Mouse (Mus musculus) c-Kit-positive CD71-negative TER-119-negative erythroid progenitor cells, embryonic 14.5 days (primary cell): ENCODE measurements around the gene Epha6.

Experiments used
- DNase-seq: peaks from one replicate; pipeline ENCODE4 v3.0.0-alpha.2; 2013; ENCODE audit warnings: low read depth

Gene Epha6

DNA sequence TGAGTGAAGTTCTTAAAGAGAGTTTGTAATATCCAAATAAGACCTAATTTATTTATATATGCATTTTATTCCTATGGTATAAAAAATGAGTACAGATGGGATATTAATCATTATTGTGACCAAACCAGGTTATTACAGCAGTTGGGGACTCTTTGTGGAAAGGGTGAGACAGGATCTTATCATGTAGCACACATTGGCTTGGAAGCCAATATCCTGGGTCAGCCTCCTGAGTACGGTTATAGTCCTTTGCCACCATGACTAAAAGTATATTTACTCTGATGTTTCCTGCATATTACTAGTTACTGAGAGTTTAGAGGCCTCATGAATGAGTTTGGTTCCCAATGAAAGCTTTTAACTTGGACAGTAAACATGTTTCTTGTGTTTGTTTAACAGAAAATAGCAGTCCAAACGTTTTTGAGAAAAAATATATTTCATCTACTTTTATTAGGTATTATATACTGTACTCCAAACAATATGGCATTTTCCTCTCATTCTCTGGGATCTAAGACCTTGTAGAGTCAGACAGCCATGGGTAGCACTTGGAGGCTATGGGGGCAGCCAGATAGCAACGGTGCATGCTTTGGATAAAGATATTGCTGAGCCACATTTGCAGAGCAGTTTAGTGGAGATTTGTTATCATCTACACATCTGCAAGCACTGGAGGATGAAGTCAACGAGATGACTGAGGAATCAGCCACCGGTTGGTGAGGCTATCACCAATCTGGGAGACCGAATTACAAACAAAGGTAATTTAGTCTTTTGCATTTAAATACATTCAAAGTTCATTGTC lies 340.4 kb downstream of the Epha6 start:
- DNase-seq: no peak

DNA sequence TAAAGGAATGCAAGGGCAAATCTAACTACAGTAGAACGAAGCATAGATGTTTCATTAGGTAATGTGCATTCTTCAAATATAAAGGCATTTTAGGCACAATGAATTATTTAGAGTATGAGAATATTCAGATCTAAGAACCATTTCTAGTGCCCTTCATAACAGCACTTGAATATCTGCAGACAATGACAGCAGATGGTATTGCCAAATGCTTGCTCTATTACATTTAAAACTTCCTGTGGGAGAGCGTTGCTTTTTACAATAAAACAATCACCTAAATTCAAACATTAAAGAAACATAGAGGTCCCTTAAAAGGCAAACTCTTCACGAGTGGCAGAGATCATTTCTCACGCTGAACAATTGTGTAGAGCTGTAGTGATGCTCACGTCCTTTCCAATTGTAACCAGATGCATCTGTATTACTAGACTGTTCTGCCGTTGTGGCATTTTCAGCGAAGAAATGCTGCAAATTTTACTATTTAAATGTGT lies 347.1 kb downstream of the Epha6 start:
- no peak for DNase-seq

DNA sequence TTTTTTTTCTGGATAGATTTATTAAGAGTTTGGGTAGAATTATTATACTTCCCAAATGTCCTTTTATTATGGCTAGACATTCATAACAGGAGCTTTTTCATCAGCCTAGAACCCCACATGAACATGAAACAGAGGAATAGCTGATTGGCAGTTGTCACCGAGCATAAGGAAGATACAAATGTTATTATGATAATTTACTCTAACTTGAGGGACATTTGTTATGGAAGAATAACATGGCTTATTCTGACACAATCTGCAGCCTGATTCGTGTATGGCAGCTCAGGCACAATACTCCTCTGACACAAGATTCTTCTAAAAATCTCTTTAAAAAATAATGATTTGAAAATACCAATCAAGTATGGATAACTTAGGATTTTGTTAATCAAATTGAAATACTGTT lies 347.7 kb downstream of the Epha6 start:
- DNase-seq: no peak

DNA sequence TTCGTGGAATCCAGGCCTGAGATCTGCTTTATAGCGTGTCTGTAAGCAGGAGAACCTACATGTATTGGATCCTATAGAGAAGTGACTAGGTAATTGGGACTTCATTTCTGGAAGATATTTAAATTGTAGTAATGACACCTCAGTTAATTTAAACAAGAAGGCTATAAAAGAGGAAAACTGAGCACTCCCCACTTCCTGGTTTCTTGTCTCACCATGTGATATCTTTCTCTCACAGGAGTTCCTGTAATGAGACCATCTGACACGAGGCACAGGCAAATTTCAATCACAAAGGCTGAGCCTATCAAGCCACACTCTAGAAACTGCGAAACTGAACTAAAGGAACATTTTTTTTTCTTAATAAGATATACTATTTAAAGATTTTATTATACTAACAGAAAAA lies 348.3 kb downstream of the Epha6 start:
- no peak for DNase-seq

DNA sequence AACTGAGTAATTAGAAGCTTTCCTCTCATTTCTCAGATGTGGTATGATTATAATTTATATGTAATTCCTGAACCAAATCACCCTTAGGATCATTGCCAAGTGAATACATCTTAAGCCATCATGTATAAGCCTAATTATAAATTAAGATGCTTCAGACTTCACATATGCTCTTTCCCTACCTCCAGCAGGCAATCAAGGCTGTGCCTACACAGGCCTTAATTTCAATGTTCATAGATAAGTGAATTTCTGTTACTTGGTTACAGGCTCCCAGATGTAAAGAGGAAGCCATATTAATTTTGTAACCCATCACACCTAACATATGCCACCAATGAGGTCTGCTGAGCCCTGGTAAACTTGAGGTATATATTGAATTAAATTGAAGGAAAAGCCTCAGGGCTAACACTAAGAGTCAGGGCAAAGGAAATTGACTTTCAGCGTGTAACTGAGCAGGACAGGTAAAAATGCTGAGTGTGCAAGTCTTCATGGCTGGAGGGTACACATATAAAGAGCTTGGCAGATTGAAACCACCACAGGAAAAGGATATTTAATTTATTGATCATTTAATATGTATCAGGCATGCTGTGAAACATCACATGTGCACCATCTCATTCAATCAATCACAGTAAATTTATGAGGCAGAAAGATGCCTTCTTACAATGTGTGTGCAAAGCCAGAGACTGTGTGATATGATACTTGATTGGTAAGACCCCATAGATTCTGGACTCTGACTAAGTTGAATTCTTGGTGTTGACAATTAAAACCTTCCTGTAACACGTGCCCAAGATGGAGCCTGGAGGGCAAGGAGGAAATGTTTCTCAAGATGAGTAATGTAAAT lies 365.8 kb downstream of the Epha6 start:
- DNase-seq: no peak

DNA sequence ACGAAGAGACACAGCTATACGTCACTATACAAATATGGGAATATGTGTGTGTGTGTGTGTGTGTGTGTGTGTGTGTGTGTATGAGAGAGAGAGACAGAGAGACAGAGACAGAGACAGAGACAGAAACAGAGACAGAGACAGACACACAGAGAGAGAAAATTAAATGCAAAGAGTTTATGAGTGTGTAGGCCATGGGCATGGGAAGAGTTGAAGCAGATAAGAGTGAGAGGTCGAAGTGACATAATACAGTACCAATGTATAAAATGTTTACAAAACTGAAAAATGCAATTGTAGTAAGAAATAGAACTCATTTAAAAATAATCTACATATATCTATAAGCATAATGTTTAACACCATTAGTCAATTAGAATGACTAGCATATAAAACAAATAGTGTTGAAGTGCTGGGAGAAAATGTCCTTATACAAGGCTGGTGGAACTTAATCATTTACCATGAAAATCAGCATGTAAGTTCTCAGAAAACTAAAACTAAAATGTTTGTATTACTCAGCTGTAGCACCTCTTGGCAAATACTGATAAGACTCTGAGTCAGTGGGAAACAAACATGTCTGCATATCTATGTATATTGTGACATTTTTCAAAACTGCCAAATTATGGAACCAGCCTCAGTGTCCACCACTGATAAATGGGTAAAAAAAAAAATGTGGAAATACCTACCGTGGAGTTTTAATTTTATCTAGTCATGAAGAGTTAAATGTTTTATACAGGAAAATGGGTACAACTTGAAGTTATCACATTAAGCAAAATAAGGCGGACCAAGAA lies 371.2 kb downstream of the Epha6 start:
- no peak for DNase-seq

DNA sequence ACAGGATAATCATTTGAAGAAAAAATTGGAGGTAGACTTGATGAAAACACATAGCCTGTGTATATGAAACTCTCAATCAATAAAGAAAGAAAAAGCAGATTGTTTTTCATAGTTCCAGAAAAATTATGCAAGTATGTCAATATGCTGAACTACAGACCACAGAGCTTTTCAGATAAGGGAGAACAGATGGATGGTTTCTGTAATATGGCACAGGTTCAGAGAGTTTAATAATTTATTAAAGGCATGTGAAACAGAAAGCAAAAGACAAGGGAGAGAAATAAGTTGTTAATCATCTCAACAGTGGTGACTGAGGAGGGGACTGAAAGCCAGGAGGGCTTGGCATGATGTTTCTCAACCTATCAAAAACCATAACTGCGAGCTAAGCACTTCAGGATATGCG lies 372.3 kb downstream of the Epha6 start:
- no peak for DNase-seq

DNA sequence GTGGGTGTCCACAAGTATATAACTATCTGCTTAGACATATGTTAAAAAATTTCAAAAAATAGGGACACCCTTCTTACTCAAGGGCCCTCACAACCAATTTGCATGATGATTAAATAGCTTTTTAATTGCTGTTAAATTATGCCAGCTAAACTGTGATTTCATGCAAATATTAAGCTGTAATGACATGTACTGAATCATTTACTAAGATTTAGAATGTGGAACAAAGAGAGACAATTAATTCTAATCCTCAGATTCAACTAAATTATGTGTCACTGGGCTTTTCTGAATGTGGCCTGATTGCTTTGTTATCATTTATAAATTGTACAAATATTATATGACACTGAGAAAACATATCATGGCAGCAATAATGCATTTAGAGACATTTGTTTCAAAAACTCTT lies 396.2 kb downstream of the Epha6 start:
- DNase-seq: no peak

DNA sequence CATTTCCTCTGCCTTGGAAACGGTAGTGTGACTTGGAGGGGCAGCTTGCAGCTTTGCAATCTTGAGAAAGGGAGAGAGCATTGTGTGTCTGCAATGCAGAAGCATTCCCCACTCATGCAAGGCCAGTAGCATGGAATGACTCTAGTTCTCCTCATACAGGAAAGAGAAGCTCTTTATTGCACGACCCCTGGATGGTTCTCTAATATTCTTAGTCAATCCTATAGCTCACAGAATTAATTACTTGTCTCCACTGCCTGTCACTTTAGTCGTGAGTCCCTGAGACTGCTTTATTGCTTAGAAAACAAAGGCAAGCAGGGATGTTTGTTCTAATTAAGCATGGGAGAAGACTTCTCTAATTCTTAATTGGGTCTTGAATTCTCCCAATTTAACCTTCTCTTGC lies 429.8 kb downstream of the Epha6 start:
- no peak for DNase-seq

DNA sequence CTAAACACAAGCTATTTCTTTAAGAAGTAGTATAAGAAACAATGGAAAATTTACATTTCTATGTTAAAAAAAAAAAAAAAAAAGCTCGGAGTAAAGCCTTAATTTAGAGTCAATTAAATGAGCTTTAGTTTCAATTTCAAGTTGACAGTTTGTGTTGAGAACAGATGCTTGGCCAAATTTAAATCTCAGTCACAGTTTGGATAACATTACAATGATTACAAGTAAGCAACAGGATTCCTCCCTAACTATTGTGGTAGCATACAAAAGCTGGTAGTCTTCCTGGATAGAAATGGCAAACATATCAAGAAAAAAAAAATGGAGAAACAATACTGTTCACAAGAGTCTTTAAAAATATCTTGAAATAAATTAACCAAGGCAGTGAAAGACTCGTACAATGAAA lies 452.9 kb downstream of the Epha6 start:
- DNase-seq: no peak

DNA sequence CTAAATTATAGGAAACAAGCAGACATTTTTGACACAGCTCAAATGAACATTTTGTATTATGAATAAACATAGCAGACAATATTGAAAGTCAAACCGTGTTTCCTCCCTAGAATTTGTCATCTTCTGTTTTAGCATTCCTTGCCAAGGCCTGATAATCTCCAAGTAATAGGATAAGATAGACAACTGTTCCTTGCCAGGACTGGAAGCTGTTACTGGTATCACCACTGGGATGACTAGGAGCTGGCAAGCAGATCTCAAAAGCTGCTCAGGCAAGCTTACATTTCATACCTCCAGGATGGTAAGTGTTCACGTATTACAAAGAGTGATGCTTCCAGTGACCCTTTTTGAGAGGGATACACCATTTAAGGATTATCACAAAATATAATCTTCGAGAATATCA lies 461.0 kb downstream of the Epha6 start:
- DNase-seq: no peak

DNA sequence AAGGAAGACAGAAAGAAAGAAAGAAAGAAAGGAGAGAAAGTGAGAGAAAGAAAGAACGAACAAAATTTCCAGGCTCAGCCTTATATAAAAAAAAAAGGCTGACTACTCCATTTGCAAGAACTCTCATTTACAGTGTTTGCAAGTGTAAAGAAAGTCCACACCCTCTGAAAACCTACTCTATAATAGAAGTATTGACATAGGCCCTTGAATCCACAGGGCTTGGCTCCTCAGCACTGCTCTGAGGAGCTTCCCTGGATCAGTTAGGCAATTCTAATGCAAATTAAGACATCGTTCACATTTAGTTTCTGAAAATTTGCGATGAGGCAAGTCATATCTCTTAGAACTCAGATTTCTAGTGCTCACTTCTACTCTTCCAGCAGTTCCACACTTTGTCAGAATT lies 483.9 kb downstream of the Epha6 start:
- DNase-seq: no peak

DNA sequence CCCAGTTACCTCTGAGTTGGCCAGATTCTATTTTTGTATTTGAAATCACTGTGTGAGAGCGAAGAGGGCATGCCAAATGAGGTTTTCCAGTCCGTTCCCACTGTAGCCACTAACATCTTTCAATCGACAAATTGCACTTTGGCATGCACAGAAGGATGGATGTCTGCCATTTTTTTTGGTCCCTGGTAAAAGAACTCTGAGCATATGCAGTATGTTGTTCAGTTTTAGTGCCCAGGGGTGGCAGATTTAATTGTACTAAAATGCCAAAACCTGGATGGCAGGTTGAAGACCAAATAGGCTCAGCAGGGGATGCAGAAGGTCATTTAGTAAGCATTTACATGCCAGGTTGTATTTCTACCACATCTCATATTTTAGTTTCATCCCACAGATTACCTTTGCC lies 503.1 kb downstream of the Epha6 start:
- DNase-seq: no peak

DNA sequence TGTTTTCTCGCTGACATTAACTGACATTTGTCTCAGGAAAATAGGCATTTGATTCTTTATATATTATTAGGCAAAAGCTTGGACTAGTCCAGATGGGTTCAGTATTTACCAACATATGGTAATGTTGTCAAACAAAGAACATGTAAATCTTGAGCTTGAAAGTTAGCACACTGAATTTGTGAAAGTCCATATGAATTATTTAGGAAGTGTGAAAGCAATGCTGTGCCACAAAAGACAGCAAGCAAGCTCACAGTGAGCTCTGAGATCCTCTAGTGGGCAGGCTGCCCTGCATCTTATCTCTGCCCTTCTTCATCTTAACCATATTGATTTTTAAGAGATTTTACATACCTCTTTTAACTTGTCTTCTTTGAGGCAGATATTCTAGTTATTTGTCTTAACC lies 510.0 kb downstream of the Epha6 start:
- DNase-seq: no peak

DNA sequence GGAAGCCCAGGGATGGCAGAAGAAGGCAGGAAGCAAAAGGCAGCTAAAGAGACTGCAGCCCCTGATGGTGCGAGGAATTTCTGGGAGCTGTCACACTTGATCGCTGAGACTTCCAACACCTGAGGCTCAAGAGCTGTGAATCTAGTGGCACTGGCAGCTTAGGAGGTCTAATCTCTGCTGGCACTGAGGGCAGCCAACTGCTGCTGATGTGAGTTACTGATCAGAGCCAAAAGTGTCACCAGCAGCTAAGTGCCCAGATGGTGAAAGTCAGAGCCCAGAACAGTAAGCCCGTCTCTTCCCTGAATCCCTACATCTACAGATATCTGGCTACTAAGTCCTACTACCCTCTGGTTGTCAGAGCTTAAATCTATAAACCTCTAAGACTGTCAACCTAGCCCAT lies 518.4 kb downstream of the Epha6 start:
- no peak for DNase-seq

DNA sequence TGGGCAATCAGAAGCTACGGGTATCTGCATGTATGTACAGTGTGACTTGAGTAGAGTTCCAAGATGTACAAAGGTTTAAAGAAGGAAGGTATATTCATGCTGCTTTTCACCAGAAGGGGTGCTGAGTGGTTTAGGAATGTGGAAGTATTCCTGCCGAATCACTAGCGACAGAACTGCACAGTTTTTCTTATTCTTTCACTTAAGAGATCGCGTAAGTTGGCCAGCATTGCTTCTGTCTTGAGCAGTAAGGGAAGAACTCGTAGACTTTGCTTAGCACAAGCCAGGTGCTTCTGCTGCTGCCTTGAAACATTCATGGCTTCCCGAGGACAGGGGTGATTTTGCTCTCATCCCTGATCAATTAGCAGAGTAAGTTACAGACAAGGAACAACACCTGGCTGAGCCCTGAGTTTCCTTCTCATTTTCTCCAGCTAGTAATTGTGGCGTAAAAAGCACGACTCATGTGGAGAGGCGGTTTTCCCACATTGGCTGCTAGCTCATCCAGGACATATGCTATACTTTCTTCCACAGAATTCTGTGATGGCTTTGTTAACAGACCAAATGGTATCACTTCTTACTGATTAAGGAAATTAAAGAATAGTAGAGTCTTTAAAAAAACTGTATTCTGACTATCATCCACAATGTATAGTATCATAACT lies 534.7 kb downstream of the Epha6 start:
- DNase-seq: no peak

DNA sequence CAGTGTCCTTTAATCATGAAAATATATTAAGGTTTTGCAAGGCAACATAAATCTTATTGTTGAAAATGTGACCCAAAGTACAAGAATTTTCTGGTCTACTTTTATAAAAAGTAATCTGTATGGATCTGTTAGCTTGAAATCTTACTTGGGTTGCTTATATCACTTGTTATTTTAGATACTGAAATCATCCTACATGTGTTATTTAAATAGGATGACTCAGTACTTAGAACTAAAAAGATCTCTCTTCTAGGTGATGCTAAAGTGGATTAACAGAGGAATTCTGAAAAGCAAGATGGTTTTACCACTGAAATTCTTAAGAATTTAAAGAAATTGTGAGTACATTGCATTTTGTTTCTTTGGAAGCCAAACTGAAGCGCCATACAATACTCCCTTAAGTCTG lies 561.5 kb downstream of the Epha6 start:
- DNase-seq: no peak

DNA sequence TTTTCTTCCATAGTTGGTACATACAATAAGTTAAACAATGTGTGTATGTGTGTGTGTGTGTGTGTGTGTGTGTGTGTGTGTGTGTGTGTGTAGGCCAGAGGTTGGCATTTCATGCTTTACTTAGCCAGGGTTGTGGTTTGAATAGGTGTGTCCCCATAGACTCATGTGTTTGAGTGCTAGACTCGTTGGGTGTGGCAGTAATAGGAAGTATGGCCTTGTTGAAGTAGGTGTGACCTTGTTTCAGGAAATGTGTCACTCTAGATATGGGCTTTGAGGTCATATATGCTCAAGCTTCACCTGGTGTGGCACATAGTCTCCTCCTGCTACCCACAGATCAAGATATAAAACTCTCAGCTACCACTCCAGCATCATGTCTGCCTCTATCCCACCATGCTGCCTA lies 577.0 kb downstream of the Epha6 start:
- no peak for DNase-seq

DNA sequence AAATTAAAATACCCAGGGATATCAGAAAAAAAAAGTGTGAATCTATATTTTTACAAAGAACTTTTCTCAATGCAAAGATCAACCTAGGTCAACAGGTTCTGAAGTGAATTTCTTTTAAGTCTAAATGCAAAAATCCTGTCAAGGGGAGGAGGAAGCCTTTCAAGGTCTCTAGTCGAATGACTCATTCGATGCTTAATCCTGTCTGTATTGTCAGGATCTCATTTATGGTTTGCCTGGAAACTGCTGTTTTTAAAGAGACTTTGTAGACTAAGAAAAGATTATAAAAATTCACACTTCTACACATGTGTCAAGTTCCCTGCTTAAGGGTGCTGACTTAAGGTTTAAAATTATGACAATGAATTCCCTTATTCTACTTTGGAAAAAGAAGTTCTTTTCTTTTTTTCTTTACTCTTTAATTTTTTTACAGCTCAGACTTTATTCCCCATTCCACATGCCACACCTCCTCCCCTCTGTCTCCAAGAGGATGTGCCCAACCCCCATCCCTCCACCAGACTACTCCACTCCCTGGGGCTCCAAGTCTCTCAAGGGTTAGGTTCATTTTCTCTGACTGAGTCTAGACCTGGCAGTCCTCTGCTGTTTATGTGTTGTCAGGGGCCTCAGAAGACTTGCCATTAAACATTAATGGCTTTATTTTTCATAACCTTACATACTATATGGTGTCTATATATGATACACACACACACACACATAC lies 598.3 kb downstream of the Epha6 start:
- no peak for DNase-seq

DNA sequence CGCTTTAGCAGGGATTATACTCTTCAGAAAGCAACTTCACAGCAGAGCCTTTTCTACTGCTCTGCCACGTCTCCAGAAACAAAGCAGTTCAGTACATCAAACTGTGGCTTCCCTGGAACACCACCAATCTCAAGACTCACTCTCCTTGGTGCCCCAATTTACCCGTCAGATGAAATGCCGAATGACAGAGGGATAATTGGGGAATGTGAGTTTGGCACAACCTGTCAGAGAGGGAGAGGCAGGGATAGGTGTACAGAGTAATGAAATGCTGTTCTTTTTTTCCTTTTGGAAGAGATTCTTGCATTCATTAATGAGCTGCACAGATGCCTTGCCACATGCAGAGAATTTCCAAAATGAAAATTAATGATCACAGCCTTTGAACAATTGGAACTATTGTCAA lies 635.5 kb downstream of the Epha6 start:
- DNase-seq: no peak

DNA sequence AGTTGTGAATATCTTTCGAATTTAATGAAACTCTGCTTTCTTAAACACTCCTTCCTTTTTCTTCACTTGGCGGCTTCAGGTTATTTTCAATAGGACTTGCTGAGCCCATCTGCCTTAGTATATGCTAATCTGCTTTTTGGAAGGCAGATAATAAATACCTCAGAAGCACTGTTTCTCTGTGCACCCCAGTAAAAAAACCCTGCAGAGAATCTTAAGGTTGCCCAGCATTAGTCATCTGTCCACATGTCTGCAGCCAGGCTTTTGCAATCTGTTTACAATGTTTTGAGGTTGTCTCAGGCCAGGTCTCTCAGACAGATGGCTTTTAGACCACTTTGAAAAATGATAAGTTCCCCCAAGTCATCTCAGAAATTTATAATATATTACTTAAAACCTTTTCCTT lies 649.6 kb downstream of the Epha6 start:
- DNase-seq: no peak

DNA sequence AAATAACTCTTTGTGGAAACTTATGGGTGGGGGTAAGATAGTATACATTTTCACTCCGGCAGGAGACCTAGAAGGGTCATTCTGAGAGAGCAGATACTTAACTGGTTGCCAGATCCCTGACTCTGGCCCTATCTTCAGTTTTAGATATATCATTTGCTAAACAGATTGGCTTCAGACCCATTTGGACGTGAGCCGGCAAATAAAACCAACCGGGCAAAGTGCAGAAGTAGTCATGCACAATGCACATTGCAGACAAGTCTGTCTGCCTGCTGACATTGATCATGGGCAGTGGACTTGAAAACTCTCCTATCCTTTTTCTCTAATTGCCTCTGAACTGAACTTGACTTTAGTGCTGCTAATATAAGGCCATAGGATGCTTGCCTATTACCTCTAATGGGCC lies 681.6 kb downstream of the Epha6 start:
- no peak for DNase-seq
